Mouse (Mus musculus) testis, adult 2 months (tissue): Measurements from ENCODE around the gene Flt3l. TPM values are rescaled to one million over a fixed set of nuclear protein-coding genes. Genes with fewer than 3 reads are reported as not detected.

Experiments
- H3K27ac ChIP-seq: fragments of 200-500 bp; 2 replicates; pipeline ENCODE4 v1.5.1; 2012; ENCODE audit warnings: low read depth, low read length; ENCODE audit not compliant: control insufficient read depth, insufficient read depth
- H3K27me3 ChIP-seq: fragments of 200-500 bp; 2 replicates; pipeline ENCODE4 v1.6.1; 2012; ENCODE audit warnings: mild to moderate bottlenecking, low read length, moderate library complexity; ENCODE audit not compliant: control insufficient read depth, insufficient read depth
- H3K36me3 ChIP-seq: fragments of 200-500 bp; 2 replicates; pipeline ENCODE4 v1.6.1; 2012; ENCODE audit warnings: mild to moderate bottlenecking, low read length; ENCODE audit not compliant: control insufficient read depth, insufficient read depth
- H3K4me1 ChIP-seq: fragments of 200-500 bp; 2 replicates; pipeline ENCODE4 v1.6.1; 2012; ENCODE audit warnings: low read length; ENCODE audit not compliant: control insufficient read depth, insufficient read depth
- H3K4me3 ChIP-seq: fragments of 200-500 bp; 2 replicates; pipeline ENCODE4 v1.5.1; 2012; ENCODE audit warnings: low read depth, mild to moderate bottlenecking, low read length, moderate library complexity, mixed read lengths; ENCODE audit not compliant: control insufficient read depth
- CTCF ChIP-seq: fragments of 200-500 bp; IDR thresholded peaks from 2 replicates; pipeline ENCODE4 v1.5.1; 2012; ENCODE audit warnings: low read depth, mild to moderate bottlenecking, inconsistent platforms, low read length, moderate library complexity; ENCODE audit not compliant: control insufficient read depth, insufficient read depth, insufficient replicate concordance
- POLR2A ChIP-seq: fragments of 200-500 bp; IDR thresholded peaks from 2 replicates; pipeline ENCODE4 v1.6.1; 2012; ENCODE audit warnings: low read depth, mild to moderate bottlenecking, inconsistent platforms, low read length, moderate library complexity; ENCODE audit not compliant: control insufficient read depth
- polyA plus RNA-seq: library from polyadenylated mRNA; depleted of rRNA; stranded (reverse); fragments of >200 nt; gene quantifications from 2 replicates; pipeline ENCODE4 v1.2.3, GENCODE M21; 2012; rRNA removed

The Flt3l gene
- polyA plus RNA-seq, 1 experiment = 3.9 TPM

DNA sequence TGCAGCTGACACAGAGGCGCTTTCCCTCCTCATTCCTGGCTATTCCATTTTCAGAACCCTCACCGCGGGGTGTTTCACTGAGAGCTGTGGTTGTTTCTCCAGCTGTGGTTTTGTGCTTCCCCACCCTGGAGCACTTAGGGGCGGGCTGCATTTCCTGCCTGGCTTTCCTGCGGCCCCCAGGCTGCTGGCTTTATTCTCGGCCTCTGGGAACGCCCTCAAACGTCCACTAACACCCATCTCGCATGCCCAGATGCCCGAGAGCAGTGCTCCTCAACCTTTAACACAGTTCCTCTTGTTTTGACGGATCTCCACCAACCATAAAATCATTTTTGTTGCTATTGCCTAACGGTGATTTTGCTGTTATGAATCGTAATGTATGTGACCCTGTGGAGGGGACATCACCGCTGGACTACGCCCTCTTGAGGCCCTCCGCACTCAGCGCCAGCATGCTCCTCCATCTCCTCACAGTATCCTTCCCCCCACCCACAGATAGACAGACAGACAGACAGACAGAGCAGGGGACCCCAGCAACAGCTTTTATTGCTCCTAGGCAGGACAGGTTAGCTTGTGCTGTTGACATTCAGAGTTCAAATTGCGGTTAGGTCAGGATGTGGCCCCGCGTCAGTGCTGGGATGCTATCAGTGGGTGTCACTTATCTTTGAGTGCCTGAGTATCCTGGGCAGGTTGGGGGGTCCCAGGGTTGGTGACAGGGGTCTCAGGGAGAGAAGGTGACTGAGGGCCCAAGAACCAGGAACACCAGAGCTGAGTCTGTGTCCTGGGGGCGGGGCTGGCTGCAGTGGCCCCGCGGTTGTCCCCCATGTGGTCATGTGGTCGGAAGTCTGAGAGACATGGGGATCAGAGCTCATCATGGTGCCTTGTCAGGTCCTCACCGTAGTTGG, 53.6 kb downstream of the Flt3l start:
- peaks cover 11% of the 10 kb centered on the region for H3K4me1 ChIP-seq
- H3K27ac ChIP-seq = no peak overlapping the region; the same call in 1 of the 2 replicates
- no peak overlapping the region for H3K4me3 ChIP-seq
- H3K27me3 ChIP-seq = no peaks in the 10 kb centered on the region
- H3K36me3 ChIP-seq = no peaks in the 10 kb centered on the region; the same call in 1 of the 2 replicates
- TF ChIP-seq CTCF = no peak
- no peak for TF ChIP-seq POLR2A

DNA sequence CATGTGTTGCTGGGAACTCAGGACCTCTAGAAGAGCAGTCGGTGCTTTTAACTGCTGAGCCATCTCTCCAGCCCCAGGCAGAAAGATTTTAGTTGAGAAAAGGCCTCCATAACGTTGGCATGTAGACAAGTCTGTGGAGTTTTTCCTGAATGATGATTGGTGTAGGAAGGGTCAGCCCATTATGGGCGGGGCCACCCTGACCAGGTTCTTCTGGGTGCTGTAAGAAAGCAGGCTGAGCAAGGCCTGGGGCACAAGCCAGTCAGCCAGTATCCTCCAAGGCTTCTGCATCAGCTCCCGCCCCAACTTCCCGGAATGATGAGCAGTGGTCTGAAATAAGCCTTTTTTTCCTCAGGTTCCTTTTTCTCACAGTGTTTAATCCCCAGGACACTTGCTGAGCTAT, 55.2 kb downstream of the Flt3l start:
- Histone ChIP-seq H3K4me1 (peaks cover 17% of the 10 kb centered on the region), H3K27ac (no peak overlapping the region), H3K36me3 (no peaks in the 10 kb centered on the region; the same call in 1 of the 2 replicates), H3K27me3 (no peaks in the 10 kb centered on the region), H3K4me3 (no peak overlapping the region)
- TF ChIP-seq POLR2A = no peak
- no peak for TF ChIP-seq CTCF

DNA sequence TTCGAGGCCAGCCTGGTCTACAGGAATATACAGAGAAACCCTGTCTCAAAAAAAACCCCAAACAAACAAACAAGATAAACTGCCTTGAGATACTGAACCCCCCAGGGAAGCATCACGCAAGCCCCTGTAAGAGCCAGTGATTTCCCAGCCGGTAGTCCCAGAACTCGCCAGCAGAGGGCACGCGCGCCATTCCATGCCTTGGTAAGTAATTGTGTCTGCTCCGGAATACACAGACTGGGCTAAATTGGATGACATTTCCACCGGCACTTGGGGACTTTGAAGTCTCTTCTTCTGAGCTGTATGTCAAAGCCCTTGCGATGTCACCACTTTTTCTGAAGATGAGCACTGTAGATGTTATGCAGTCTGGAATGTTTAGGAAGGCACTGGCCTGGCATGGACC, 56.4 kb downstream of the Flt3l start:
- Histone ChIP-seq H3K36me3 (no peaks in the 10 kb centered on the region; the same call in 1 of the 2 replicates), H3K4me1 (peaks cover 27% of the 10 kb centered on the region), H3K27ac (no peak overlapping the region), H3K27me3 (no peaks in the 10 kb centered on the region), H3K4me3 (no peak overlapping the region)
- no peak for TF ChIP-seq POLR2A
- peak; percentile 88; the same call in 1 of the 2 replicates for TF ChIP-seq CTCF

Other genes with a start within 250 kb of the Flt3l start
- 143 and 206 TPM in 2 replicates for gene Med25, start 243.7 kb downstream of the Flt3l start, polyA plus RNA-seq
- 39.2 and 40.0 TPM in 2 replicates for gene Fuz, start 240.4 kb downstream of the Flt3l start, polyA plus RNA-seq
- 323 and 343 TPM in 2 replicates for gene Ap2a1, start 206.9 kb downstream of the Flt3l start, polyA plus RNA-seq
- 1,042 and 1,092 TPM in 2 replicates for gene Tsks, start 193.2 kb downstream of the Flt3l start, polyA plus RNA-seq
- 137 and 148 TPM in 2 replicates for gene Cpt1c, start 161.6 kb downstream of the Flt3l start, polyA plus RNA-seq
- 59.6 and 60.1 TPM in 2 replicates for gene Prmt1, start 149.9 kb downstream of the Flt3l start, polyA plus RNA-seq
- gene Irf3, start 138.8 kb downstream of the Flt3l start, polyA plus RNA-seq = 108 and 114 TPM in 2 replicates
- 85.4 and 93.5 TPM in 2 replicates for gene Bcl2l12, start 137.7 kb downstream of the Flt3l start, polyA plus RNA-seq
- gene Scaf1, start 120.1 kb downstream of the Flt3l start, polyA plus RNA-seq = 25.1 and 27.4 TPM in 2 replicates
- gene Rras, start 118.5 kb downstream of the Flt3l start, polyA plus RNA-seq = 43.4 and 44.2 TPM in 2 replicates
- 3.4 and 3.5 TPM in 2 replicates for gene Prr12, start 83.6 kb downstream of the Flt3l start, polyA plus RNA-seq
- 115 and 123 TPM in 2 replicates for gene Nosip, start 74.0 kb downstream of the Flt3l start, polyA plus RNA-seq
- gene Prrg2, start 73.8 kb downstream of the Flt3l start, polyA plus RNA-seq = 27.3 and 27.9 TPM in 2 replicates
- 10.4 and 16.3 TPM in 2 replicates for gene Rcn3, start 44.2 kb downstream of the Flt3l start, polyA plus RNA-seq
- 5.4 and 5.8 TPM in 2 replicates for gene Fcgrt, start 32.6 kb downstream of the Flt3l start, polyA plus RNA-seq
- 169 and 192 TPM in 2 replicates for gene Rps11, start 12.0 kb downstream of the Flt3l start, polyA plus RNA-seq
- 859 and 869 TPM in 2 replicates for gene Rpl13a, start 7.7 kb downstream of the Flt3l start, polyA plus RNA-seq
- 0.06 and 0.41 TPM in 2 replicates for gene Gm45713, start 201 bp downstream of the Flt3l start, polyA plus RNA-seq
- gene Pih1d1, start 17.9 kb upstream of the Flt3l start, polyA plus RNA-seq = 258 and 295 TPM in 2 replicates
- 12.8 and 13.4 TPM in 2 replicates for gene Aldh16a1, start 18.2 kb upstream of the Flt3l start, polyA plus RNA-seq
- 33.5 and 34.1 TPM in 2 replicates for gene Slc17a7, start 27.5 kb upstream of the Flt3l start, polyA plus RNA-seq
- gene Gfy, start 43.1 kb upstream of the Flt3l start, polyA plus RNA-seq = 3.9 and 5.4 TPM in 2 replicates
- 21.9 and 28.2 TPM in 2 replicates for gene Pth2, start 44.6 kb upstream of the Flt3l start, polyA plus RNA-seq
- gene Ccdc155, start 68.5 kb upstream of the Flt3l start, polyA plus RNA-seq = 78.3 and 81.9 TPM in 2 replicates
- 1,273 and 1,348 TPM in 2 replicates for gene Dkkl1, start 75.7 kb upstream of the Flt3l start, polyA plus RNA-seq
- 43.1 and 60.2 TPM in 2 replicates for gene Tead2, start 79.3 kb upstream of the Flt3l start, polyA plus RNA-seq
- 78.0 and 87.4 TPM in 2 replicates for gene Cd37, start 102.7 kb upstream of the Flt3l start, polyA plus RNA-seq
- gene Slc6a16, start 104.7 kb upstream of the Flt3l start, polyA plus RNA-seq = 76.9 and 81.4 TPM in 2 replicates
- 785 and 851 TPM in 2 replicates for gene Slc6a21, start 141.1 kb upstream of the Flt3l start, polyA plus RNA-seq
- gene Trpm4, start 197.3 kb upstream of the Flt3l start, polyA plus RNA-seq = 52.2 and 54.8 TPM in 2 replicates
- 0.10 and 0.22 TPM in 2 replicates for gene Hrc, start 198.9 kb upstream of the Flt3l start, polyA plus RNA-seq
- 1.1 and 1.2 TPM in 2 replicates for gene Ppfia3, start 230.6 kb upstream of the Flt3l start, polyA plus RNA-seq
- gene Lin7b, start 234.2 kb upstream of the Flt3l start, polyA plus RNA-seq = 5.7 and 7.3 TPM in 2 replicates